Mouse (Mus musculus) MN1 (cell line): ENCODE measurements at regions not wholly inside any gene's neighbourhood (a gene's known extent, or its start where the extent isn't known, plus 50 kb on each side); places are given as distances from the start of the nearest gene placed in this dataset.
"Not testable (repeated sequence)": the region's sequence is repeated elsewhere in the genome, so short reads cannot be mapped to it uniquely, and the experiment has no call there.

ENCODE experiments used
- DNase-seq: peaks from one replicate; pipeline ENCODE4 v3.0.0-alpha.2; 2016; ENCODE audit warnings: low spot score

DNA sequence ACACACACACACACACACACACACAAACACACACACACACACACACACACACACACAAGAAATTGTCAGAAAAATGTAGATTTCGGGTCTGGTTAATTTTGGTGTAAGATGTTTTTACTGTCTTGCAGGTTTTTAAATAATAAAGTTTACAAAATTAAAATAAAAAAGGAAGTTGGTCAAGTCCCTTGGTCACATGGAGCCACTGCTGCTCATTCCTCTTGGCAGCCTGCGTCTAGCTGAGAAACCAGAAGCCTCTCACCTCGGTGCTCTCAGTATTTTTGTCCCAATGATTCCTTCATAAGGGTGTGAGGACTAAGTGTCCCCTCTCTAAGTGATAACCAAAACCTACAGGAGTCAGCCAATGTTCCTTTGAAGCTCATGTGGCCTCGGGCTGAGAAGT, 76.8 kb upstream of the Smg1 start:
- DNase-seq: no peak

DNA sequence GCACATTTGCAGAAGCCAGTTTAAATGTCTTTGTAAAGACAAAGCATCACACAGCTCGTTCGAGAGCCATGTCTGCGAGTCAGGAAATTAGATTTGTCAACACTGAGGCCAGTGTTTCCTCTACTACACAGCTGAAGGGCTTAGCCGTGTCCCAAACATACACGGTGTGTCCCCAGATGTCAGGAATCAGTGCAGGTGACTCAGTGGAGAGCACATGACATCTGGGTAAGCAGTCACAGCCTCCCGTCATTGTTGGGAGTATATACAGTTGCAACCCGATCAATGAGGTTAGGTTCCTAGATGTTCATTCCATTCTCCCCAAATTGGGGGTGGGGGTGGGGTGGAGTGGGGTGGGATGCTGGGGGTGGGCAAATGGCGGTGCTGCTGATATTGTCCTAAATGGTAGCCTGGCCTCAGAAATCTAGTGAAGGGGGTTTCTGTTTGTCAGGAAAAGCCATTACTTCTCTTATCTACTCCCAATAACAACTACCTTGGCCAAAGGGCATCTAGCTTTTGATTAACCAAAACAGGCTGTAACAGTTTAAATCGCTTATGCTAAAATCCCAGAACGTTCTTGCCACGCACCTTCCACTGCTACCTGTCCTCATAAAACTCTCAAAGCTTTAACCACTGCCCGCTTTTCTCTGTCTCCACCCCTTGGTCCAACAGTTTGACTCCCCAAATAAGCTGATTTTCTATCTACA, 75.1 kb upstream of the Smg1 start:
- DNase-seq: no peak

DNA sequence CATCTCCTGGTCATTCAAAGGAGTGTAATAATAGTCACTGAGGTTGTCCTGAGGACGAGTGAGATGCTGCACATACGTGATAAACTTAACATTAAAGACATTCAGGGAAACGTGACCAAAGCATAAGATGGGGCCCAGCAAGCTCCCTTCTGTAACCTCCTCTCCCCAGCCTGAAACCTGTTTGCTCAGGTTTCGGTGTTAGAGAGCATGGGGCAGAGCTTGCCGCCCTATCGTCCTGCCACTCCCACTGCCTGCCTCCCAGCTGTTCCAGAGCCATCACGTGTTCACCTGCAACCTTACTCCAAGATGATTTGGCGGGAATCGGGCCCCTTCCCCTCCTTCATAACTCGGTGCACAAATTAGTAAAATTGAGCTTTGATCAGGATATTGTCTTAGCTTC, 71.4 kb upstream of the Smg1 start:
- DNase-seq: not testable (repeated sequence)

DNA sequence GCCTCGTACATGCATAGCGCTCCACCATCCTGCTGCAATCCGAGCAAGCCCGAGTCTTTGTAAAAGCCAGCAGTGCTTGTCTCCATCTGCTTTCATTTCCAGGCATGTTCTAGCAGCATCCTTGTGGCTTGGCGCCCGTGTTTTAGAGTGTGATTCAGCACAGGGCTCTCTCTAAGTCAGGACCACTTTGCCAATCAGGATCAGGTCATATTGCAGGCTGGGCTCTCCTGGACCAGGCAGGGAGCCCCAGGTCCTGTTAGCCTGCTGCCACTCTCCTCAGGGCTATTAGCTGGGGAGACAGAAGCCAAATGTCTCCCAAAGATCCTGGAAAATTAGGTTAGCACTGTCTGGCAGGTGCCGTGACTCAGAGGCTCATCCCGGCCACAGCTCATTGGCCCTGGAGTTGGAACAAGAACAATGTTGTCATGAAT, 70.8 kb upstream of the Smg1 start:
- DNase-seq: peak; percentile 92

DNA sequence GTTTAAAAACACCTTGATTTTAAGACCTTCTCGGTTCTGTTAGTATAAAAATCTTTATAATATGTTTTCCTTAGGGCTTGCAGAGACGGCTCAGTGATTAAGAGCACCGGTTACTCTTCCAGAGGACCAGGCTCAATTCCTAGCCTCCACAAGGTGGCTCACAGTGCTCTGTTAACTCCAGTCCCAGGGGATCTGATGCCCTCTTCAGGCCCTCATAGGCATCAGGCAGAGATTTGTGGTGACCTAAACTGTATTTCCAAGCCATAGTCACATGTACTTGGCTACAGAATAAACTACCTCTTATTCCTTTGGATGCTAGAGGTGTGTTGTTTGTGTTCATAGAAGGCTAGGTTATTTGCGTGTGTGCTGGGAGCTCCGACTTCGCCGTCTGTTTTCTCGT, 70.3 kb upstream of the Smg1 start:
- peak; percentile 91 for DNase-seq

- DNase-seq: no peak
Observed at GRCm38 (mm10) chr7:118309733-118310132, 66.3 kb upstream of the Smg1 start.

DNA sequence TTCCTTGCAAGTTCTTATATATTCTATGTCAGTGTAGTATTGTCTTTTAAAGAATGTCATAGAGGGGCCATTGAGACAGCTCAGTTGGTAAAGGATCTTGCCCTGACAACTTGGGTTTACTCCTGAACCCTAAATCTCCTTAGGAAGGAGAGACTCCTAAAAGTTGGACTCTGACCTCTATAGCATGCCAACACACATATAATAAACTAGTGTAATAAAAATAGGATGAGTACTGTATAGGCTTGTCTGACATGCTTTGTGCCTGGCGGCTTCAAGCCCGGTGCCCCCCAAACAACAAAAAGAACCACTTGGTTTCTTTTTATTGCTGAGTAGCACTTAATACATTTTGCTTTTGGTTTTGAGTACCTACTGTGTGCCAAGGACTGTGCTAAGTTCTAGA, 65.4 kb upstream of the Smg1 start:
- no peak for DNase-seq

DNA sequence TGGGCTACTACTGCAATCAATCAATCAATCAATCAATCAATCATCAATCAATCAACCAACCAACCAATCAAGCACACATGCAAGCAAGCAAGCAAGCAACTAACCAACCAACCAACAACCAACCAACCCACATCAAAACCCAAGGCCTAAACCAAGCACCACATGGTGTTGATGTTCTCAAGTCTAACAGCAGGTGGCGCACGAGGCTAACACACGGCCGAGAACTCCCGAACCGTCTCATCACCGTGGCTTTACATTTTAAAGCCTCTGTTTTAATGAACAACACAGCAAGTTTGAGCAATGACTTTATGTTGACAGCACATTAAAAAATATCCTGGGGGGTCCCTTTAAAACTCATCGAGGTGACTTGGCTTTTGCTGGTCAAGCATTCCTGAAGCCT, 61.3 kb upstream of the Smg1 start:
- DNase-seq: peak; percentile 87

GRCm38 (mm10) chr7:118304338-118304737, 60.9 kb upstream of the Smg1 start:
- no peak for DNase-seq

- no peak for DNase-seq
Observed at GRCm38 (mm10) chr7:118303921-118304320, 60.5 kb upstream of the Smg1 start.

DNA sequence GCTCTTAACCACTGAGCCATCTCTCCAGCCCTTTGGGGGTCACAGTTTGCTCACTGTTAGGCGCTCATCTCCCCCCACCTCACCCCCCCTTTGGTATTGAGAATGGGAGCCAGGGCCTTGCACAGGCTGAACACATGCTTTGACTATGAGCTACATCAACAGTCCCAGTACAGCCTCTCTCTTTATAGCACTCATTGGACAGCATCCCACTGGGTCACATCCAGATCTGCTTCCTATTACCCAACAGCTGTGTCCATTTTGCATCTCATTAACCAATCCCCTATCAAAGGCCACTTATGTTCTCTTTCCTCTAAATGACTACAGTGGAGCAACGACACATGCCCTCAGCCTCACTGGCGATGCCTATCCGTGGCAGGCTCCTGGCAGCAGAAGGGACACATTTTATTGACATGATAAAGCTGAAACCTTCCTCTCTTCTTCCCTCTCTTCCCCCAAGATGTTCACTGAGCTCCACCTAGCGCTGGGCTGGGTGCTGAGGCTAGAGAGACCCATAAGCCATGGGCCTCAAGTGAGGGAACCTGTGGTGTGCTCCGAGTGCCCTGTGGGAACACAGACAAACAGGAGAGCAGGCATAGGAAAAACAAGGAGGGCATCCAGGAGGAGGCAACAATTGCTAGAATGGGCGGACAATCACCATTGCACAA, 57.3 kb upstream of the Smg1 start:
- DNase-seq: peak; percentile 25

GRCm38 (mm10) chr7:118297613-118298012, 54.1 kb upstream of the Smg1 start:
- DNase-seq: peak; percentile 91

GRCm38 (mm10) chr7:118296856-118297518, 53.5 kb upstream of the Smg1 start:
- no peak for DNase-seq

GRCm38 (mm10) chr7:118295855-118296254, 52.4 kb upstream of the Smg1 start:
- DNase-seq: no peak

DNA sequence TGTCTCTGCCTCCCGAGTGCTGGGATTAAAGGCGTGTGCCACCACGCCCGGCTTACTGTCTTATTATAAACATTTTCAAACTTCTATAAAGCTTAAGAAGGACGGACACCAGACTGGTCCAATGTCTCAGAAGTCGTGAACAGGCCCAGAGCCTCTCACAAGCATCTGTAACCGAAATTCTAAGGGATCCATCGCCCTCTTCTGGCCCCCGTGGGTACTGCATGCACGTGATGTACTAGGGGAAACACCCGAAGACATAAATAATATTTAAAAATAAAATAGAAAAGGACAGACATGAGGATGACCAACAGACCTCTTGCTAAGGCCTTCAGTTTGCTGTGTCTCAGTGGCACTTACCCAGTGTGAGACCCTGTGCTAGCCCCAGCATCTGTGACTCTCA, 51.8 kb upstream of the Smg1 start:
- DNase-seq: no peak

DNA sequence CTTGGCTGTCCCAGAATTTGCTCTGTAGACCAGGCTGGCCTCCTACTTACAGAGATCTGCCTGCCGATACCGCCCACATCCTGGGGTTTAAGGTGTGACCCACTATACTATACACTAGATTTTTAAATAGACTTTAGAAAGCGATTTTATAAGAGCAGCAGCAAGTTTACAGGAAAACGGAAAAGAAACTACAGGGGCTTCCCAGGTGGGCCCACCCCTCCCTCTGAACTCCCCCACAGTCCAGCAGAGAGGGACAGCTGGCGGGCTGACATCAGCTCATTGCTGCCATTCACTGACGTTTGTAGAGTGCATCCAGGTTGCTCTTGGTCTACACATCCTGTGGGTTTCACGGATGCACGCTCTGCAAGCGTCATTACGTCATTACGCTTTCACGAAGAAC, 51.2 kb upstream of the Smg1 start:
- no peak for DNase-seq
